Mouse (Mus musculus) heart, adult 2 months (tissue): Measurements from ENCODE around the gene U2af1l4. TPM values are rescaled to one million over a fixed set of nuclear protein-coding genes. Genes with fewer than 3 reads are reported as not detected.

Experiments used
- DNase-seq, 2 experiments: peaks; one replicate each; pipeline ENCODE4 v3.0.0; 2021
- H3K27ac ChIP-seq: fragments of 200-600 bp; 2 replicates; pipeline ENCODE4 v1.8.1; 2022
- H3K27me3 ChIP-seq: fragments of 200-500 bp; 2 replicates; pipeline ENCODE4 v1.6.1; 2012; ENCODE audit warnings: mild to moderate bottlenecking, low read length, inconsistent platforms, mixed read lengths; ENCODE audit not compliant: control insufficient read depth, insufficient read depth
- H3K36me3 ChIP-seq: fragments of 200-500 bp; 2 replicates; pipeline ENCODE4 v1.6.1; 2012; ENCODE audit warnings: low read length, inconsistent platforms; ENCODE audit not compliant: control insufficient read depth, insufficient read depth
- H3K4me1 ChIP-seq: fragments of 200-500 bp; 2 replicates; pipeline ENCODE4 v1.6.1; 2011; ENCODE audit warnings: low read length; ENCODE audit not compliant: control insufficient read depth, insufficient read depth
- H3K4me3 ChIP-seq: fragments of 200-600 bp; 2 replicates; pipeline ENCODE4 v1.8.1; 2022
- H3K79me2 ChIP-seq: fragments of 200-500 bp; replicated peaks from 2 replicates; pipeline ENCODE4 v1.6.1; 2012; ENCODE audit warnings: mild to moderate bottlenecking, inconsistent platforms, low read length, moderate library complexity, mixed read lengths; ENCODE audit not compliant: control insufficient read depth, insufficient read depth
- H3K9ac ChIP-seq: fragments of 200-500 bp; 2 replicates; pipeline ENCODE4 v1.6.1; 2012; ENCODE audit warnings: low read depth, mild to moderate bottlenecking, control low read depth, inconsistent platforms, low read length, mixed read lengths
- CTCF ChIP-seq: fragments of 200-600 bp; IDR thresholded peaks from 2 replicates; pipeline ENCODE4 v1.8.1; 2022; ENCODE audit warnings: antibody characterized with exemption, mild to moderate bottlenecking, moderate library complexity
- EP300 ChIP-seq: fragments of 200-500 bp; IDR thresholded peaks from 2 replicates; pipeline ENCODE4 v1.6.1; 2011; ENCODE audit warnings: low read depth, low read length, control low read depth; ENCODE audit not compliant: insufficient read depth
- POLR2A ChIP-seq: fragments of 200-500 bp; IDR thresholded peaks from 2 replicates; pipeline ENCODE4 v1.6.1; 2011; ENCODE audit warnings: mild to moderate bottlenecking, low read depth, low read length, control low read depth; ENCODE audit not compliant: insufficient read depth
- WGBS: fragments of 180-500 bp; shearing (Covaris S2); methylation state at CpG from one replicate; pipeline ENCODE4 v1.1.7; 2018; 5-methylcytosine and 5-hydroxymethylcytosine counted together
- intact Hi-C: fragments of 180-260 bp; cut with DNase I; formaldehyde crosslinking; loops from one replicate; pipeline ENCODE4 v1.15.1; 2025
- polyA plus RNA-seq: library from polyadenylated mRNA; depleted of rRNA; stranded (reverse); fragments of >200 nt; gene quantifications from 2 replicates; pipeline ENCODE4 v1.2.3, GENCODE M21; 2012
- total RNA-seq, 2 experiments: library from RNA; stranded (reverse); gene quantifications; 2 replicates each; pipeline ENCODE4 v1.2.3; 2021

The U2af1l4 gene
- total and polyA plus RNA-seq, 3 experiments = 56.0 to 67.9 (median 61.3) TPM

GRCm38 (mm10) chr7:30522871-30523270, 40.2 kb upstream of the U2af1l4 start:
- Histone ChIP-seq H3K27me3 (no peaks in the 10 kb centered on the region), H3K9ac (no peak overlapping the region), H3K79me2 (no peaks in the 10 kb centered on the region), H3K4me1 (no peaks in the 10 kb centered on the region), H3K27ac (no peak overlapping the region), H3K36me3 (no peaks in the 10 kb centered on the region), H3K4me3 (no peak overlapping the region)
- intact Hi-C loops = no loop called here
- TF ChIP-seq CTCF (no peak), POLR2A (no peak), EP300 (no peak)
- DNase-seq = no peak
- WGBS = 93% methylated on average over 10 of the region's 10 CpGs

DNA sequence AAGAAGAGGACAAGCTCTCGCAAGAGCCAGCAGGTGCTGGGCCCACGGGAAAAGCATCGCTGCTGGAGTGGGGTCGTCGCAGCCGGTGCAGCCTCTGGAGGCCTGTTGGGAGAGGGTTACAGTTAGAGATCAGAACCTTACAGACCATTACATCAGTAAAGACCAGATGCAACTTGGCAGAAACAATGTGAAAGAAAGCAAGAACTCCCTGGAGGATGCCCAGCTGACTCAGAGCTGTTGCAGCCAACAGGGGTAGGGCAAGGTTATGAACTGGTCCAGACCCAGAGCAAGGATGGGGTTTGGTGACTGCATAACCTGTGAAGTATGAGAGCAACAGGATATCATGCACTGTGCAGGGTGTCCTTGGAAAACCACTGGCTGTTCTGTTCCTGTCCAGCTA, 38.6 kb upstream of the U2af1l4 start:
- no peak overlapping the region for H3K4me3 ChIP-seq
- H3K27ac ChIP-seq = no peak overlapping the region
- no peak overlapping the region for H3K9ac ChIP-seq
- intact Hi-C loops = no loop called here
- H3K27me3 ChIP-seq = no peaks in the 10 kb centered on the region
- H3K4me1 ChIP-seq = no peaks in the 10 kb centered on the region
- no peaks in the 10 kb centered on the region for H3K36me3 ChIP-seq
- no peaks in the 10 kb centered on the region for H3K79me2 ChIP-seq
- no peak for DNase-seq
- TF ChIP-seq POLR2A (no peak), EP300 (no peak), CTCF (no peak)
- 73% methylated on average over 6 of the region's 6 CpGs for WGBS

GRCm38 (mm10) chr7:30525954-30526353, 37.1 kb upstream of the U2af1l4 start:
- H3K27me3 ChIP-seq = no peaks in the 10 kb centered on the region
- 60% methylated on average over 10 of the region's 10 CpGs for WGBS
- TF ChIP-seq POLR2A (no peak), CTCF (no peak), EP300 (no peak)
- DNase-seq = no peak
- no peaks in the 10 kb centered on the region for H3K36me3 ChIP-seq
- H3K9ac ChIP-seq = no peak overlapping the region
- H3K4me1 ChIP-seq = no peaks in the 10 kb centered on the region
- H3K4me3 ChIP-seq = no peak overlapping the region
- intact Hi-C loops = no loop called here
- no peak overlapping the region for H3K27ac ChIP-seq
- no peaks in the 10 kb centered on the region for H3K79me2 ChIP-seq

DNA sequence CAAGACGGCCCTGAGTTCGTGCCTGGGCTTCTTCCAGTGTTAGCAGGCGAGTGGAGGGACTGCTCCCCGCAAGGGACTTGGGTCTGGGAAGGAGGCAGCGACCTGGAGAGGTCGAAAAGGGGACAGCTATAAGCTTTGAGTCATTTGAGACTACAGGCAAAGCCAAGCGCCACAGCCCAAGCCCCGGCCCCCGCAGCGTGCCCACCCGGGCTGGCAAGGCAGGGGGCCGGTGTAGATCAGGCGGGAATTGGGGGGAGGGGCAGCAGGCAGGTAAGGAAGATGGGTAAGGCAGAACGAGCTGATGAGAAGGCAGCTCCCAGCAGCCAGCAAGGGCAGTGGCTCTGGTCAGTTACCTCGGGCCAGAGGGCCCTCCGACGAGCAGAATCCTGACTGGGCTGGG, 36.7 kb upstream of the U2af1l4 start:
- no peak for DNase-seq
- 65% methylated on average over 17 of the region's 17 CpGs for WGBS
- TF ChIP-seq POLR2A (no peak), EP300 (no peak)
- Histone ChIP-seq H3K36me3 (no peaks in the 10 kb centered on the region), H3K27me3 (no peaks in the 10 kb centered on the region), H3K4me3 (no peak overlapping the region), H3K9ac (no peak overlapping the region), H3K4me1 (no peaks in the 10 kb centered on the region), H3K79me2 (no peaks in the 10 kb centered on the region), H3K27ac (no peak overlapping the region)
- intact Hi-C loops = no loop called here

DNA sequence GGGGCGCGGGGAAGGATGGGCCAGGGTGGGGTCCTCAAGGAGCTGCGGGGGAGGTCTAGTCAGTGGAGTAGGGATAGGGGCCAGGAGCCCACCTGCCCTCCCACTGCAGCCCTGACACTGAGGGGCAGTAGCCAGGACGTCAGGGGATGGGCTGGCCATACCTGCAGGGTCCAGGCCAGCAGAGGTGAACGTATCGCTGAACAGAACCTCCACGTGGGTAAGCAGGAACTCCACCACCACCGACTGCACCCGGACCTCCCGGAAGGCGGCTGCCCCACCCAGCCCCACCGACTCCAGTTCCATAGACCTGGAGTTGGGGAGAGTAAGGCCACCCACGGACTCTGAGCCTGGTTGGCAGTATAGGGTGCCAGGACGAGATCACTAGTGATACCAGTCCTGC, 36.1 kb upstream of the U2af1l4 start:
- intact Hi-C loops = no loop called here
- 94% methylated on average over 14 of the region's 14 CpGs for WGBS

GRCm38 (mm10) chr7:30531291-30531815, 31.7 kb upstream of the U2af1l4 start:
- H3K27ac ChIP-seq = no peak overlapping the region
- no peaks in the 10 kb centered on the region for H3K36me3 ChIP-seq
- no peak for DNase-seq
- 88% methylated on average over 9 of the region's 9 CpGs for WGBS
- no peak overlapping the region for H3K9ac ChIP-seq
- peaks cover 3% of the 10 kb centered on the region; the same call in 1 of the 2 replicates for H3K4me1 ChIP-seq
- TF ChIP-seq POLR2A (no peak), EP300 (no peak), CTCF (no peak)
- H3K27me3 ChIP-seq = no peaks in the 10 kb centered on the region
- no peak overlapping the region for H3K4me3 ChIP-seq
- no peaks in the 10 kb centered on the region for H3K79me2 ChIP-seq
- intact Hi-C loops = loop anchor here (5.0 kb wide), 1 partner anchor 159 kb away; no protein-coding TSS in a partner anchor

More for the DNA sequence above, 36.1 kb upstream of the U2af1l4 start:
- H3K79me2 ChIP-seq = no peaks in the 10 kb centered on the region
- no peak overlapping the region for H3K9ac ChIP-seq
- no peaks in the 10 kb centered on the region for H3K27me3 ChIP-seq
- TF ChIP-seq CTCF (no peak), POLR2A (no peak), EP300 (no peak)
- no peaks in the 10 kb centered on the region for H3K36me3 ChIP-seq
- no peak overlapping the region for H3K4me3 ChIP-seq
- H3K27ac ChIP-seq = no peak overlapping the region
- DNase-seq = no peak
- no peaks in the 10 kb centered on the region for H3K4me1 ChIP-seq
